Mouse (Mus musculus) hindbrain, postnatal 0 days (tissue): Measurements from ENCODE around the gene Mthfr. TPM values are rescaled to one million over a fixed set of nuclear protein-coding genes. Genes with fewer than 3 reads are reported as not detected.
A peak's percentile ranks its signal among the peaks of the same experiment; 100 is the strongest.
"Not testable (repeated sequence)": the region's sequence is repeated elsewhere in the genome, so short reads cannot be mapped to it uniquely, and the experiment has no call there.

Experiments used
- ATAC-seq: fragments of 200-750 bp; cut with Nextera tagmentation; 2 replicates; pipeline ENCODE4 v1.8.0; 2017; ENCODE audit warnings: mild to moderate bottlenecking, moderate TSS enrichment, moderate library complexity
- DNase-seq: peaks from one replicate; pipeline ENCODE4 v3.0.0-alpha.2; 2015; ENCODE audit warnings: low spot score
- H3K27ac ChIP-seq: fragments of 300-500 bp; sonication (generic); 2 replicates; pipeline ENCODE4 v1.5.1; 2014; ENCODE audit warnings: mild to moderate bottlenecking
- H3K27me3 ChIP-seq: fragments of 300-500 bp; sonication (generic); 2 replicates; pipeline ENCODE4 v1.6.1; 2014; ENCODE audit warnings: low read length, mixed read lengths; ENCODE audit not compliant: insufficient read depth
- H3K36me3 ChIP-seq: fragments of 300-500 bp; sonication (generic); 2 replicates; pipeline ENCODE4 v1.6.1; 2014; ENCODE audit warnings: low read length, mixed read lengths; ENCODE audit not compliant: insufficient read depth
- H3K4me1 ChIP-seq: fragments of 300-500 bp; sonication (generic); 2 replicates; pipeline ENCODE4 v1.6.1; 2014; ENCODE audit warnings: antibody characterized with exemption, low read length, mixed read lengths; ENCODE audit not compliant: insufficient read depth
- H3K4me2 ChIP-seq: fragments of 300-500 bp; sonication (generic); 2 replicates; pipeline ENCODE4 v1.6.1; 2014; ENCODE audit warnings: low read depth, mild to moderate bottlenecking, low read length, moderate library complexity, mixed read lengths
- H3K4me3 ChIP-seq: fragments of 300-500 bp; sonication (generic); 2 replicates; pipeline ENCODE4 v1.5.1; 2014; ENCODE audit warnings: low read length
- H3K9ac ChIP-seq: fragments of 300-500 bp; sonication (generic); replicated peaks from 2 replicates; pipeline ENCODE4 v1.6.1; 2014; ENCODE audit warnings: mild to moderate bottlenecking, low read length, moderate library complexity, mixed read lengths
- H3K9me3 ChIP-seq: fragments of 300-500 bp; sonication (generic); 2 replicates; pipeline ENCODE4 v1.6.1; 2016; ENCODE audit warnings: low read length, mixed read lengths
- CTCF ChIP-seq: IDR thresholded peaks from 2 replicates; pipeline ENCODE4 v1.5.1; 2016; ENCODE audit warnings: antibody characterized with exemption, control low read depth, low read depth
- WGBS: fragments of 180-500 bp; shearing (Covaris S2); extraction: QIAGEN DNeasy Blood & Tissue Kit; methylation state at CpG from one replicate; pipeline ENCODE4 v1.1.7; 2014; 5-methylcytosine and 5-hydroxymethylcytosine counted together
- polyA plus RNA-seq: library from polyadenylated mRNA; unstranded; fragments of >200 nt; fragmentation: Nextera tagmentation; extraction: Ambion mirVana; gene quantifications from 2 replicates; pipeline ENCODE4 v1.2.1, GENCODE M21; 2015
- total RNA-seq: library from RNA; depleted of rRNA; stranded (reverse); fragments of >200 nt; gene quantifications from 2 replicates; pipeline ENCODE4 v1.2.3, GENCODE M21; 2014

Mthfr gene
- total and polyA plus RNA-seq, 2 experiments from 2014 or later = 9.3 to 52.4 TPM

- WGBS = 17% methylated on average over 19 of the region's 19 CpGs
- Histone ChIP-seq H3K36me3 (peaks cover 10% of the 10 kb centered on the region; the same call in 1 of the 2 replicates), H3K27ac (peak overlapping the region; percentile 95), H3K4me2 (peak overlapping the region; percentile 93), H3K27me3 (no peaks in the 10 kb centered on the region), H3K4me3 (peak overlapping the region; percentile 94), H3K9me3 (no peaks in the 10 kb centered on the region), H3K9ac (peak overlapping the region; percentile 89), H3K4me1 (peaks cover 24% of the 10 kb centered on the region)
- peak; percentile 34; the same call in 1 of the 2 replicates for TF ChIP-seq CTCF
- ATAC-seq (no peak), DNase-seq (peak; percentile 30)
These were observed 564 bp downstream of the Mthfr start for GRCm38 (mm10) chr4:148039254-148040028.

GRCm38 (mm10) chr4:148040029-148040830 lies 1.4 kb downstream of the Mthfr start:
- no peaks in the 10 kb centered on the region for H3K9me3 ChIP-seq
- no peaks in the 10 kb centered on the region for H3K27me3 ChIP-seq
- peak overlapping the region; percentile 89 for H3K9ac ChIP-seq
- DNase-seq = no peak
- peak overlapping the region; percentile 94 for H3K4me3 ChIP-seq
- peaks cover 9% of the 10 kb centered on the region; the same call in 1 of the 2 replicates for H3K36me3 ChIP-seq
- 60% methylated on average over 15 of the region's 15 CpGs for WGBS
- peak overlapping the region; percentile 95 for H3K27ac ChIP-seq
- TF ChIP-seq CTCF = no peak
- no peak for ATAC-seq
- H3K4me2 ChIP-seq = peak overlapping the region; percentile 93
- peaks cover 24% of the 10 kb centered on the region for H3K4me1 ChIP-seq

GRCm38 (mm10) chr4:148040933-148041610 lies 2.2 kb downstream of the Mthfr start:
- no peaks in the 10 kb centered on the region for H3K9me3 ChIP-seq
- WGBS = 3% methylated on average over 19 of the region's 19 CpGs
- peaks cover 24% of the 10 kb centered on the region for H3K4me1 ChIP-seq
- peak overlapping the region; percentile 93 for H3K4me2 ChIP-seq
- no peaks in the 10 kb centered on the region for H3K27me3 ChIP-seq
- DNase-seq (peak; percentile 66), ATAC-seq (no peak)
- H3K27ac ChIP-seq = peak overlapping the region; percentile 62
- peak overlapping the region; percentile 34 for H3K4me3 ChIP-seq
- TF ChIP-seq CTCF = no peak
- peaks cover 9% of the 10 kb centered on the region; the same call in 1 of the 2 replicates for H3K36me3 ChIP-seq
- H3K9ac ChIP-seq = peak overlapping the region; percentile 25

- Histone ChIP-seq H3K9me3 (no peaks in the 10 kb centered on the region), H3K27ac (peak overlapping the region; percentile 62), H3K4me2 (peak overlapping the region; percentile 93), H3K9ac (peak overlapping the region; percentile 25; the same call in 1 of the 2 replicates), H3K36me3 (peaks cover 9% of the 10 kb centered on the region; the same call in 1 of the 2 replicates), H3K4me3 (peak overlapping the region; percentile 34), H3K27me3 (no peaks in the 10 kb centered on the region), H3K4me1 (peaks cover 24% of the 10 kb centered on the region)
- no peak for TF ChIP-seq CTCF
- DNase-seq (no peak), ATAC-seq (no peak)
- WGBS = 5% methylated on average over 16 of the region's 16 CpGs
These were observed 2.8 kb downstream of the Mthfr start for GRCm38 (mm10) chr4:148041611-148042191.

GRCm38 (mm10) chr4:148043327-148043726 lies 4.5 kb downstream of the Mthfr start:
- not testable (repeated sequence) for ATAC-seq, H3K9ac ChIP-seq, DNase-seq, H3K9me3 ChIP-seq, H3K4me3 ChIP-seq, H3K27me3 ChIP-seq, H3K4me2 ChIP-seq
- Histone ChIP-seq H3K4me1 (peaks cover 18% of the 10 kb centered on the region), H3K27ac (0 out of 2 replicates have a peak overlapping the region, but pooled peaks have one; percentile 15), H3K36me3 (peaks cover 17% of the 10 kb centered on the region; the same call in 1 of the 2 replicates)
- 56% methylated on average over 6 of the region's 8 CpGs for WGBS

- ATAC-seq (no peak), DNase-seq (no peak)
- no peak overlapping the region for H3K27ac ChIP-seq
- H3K9me3 ChIP-seq = no peaks in the 10 kb centered on the region
- peaks cover 19% of the 10 kb centered on the region; the same call in 1 of the 2 replicates for H3K36me3 ChIP-seq
- H3K4me2 ChIP-seq = no peak overlapping the region
- peaks cover 18% of the 10 kb centered on the region for H3K4me1 ChIP-seq
- H3K4me3 ChIP-seq = no peak overlapping the region
- no peaks in the 10 kb centered on the region for H3K27me3 ChIP-seq
- TF ChIP-seq CTCF = no peak
- 95% methylated on average over 2 of the region's 2 CpGs for WGBS
- no peak overlapping the region for H3K9ac ChIP-seq
These were observed 5.2 kb downstream of the Mthfr start for GRCm38 (mm10) chr4:148044113-148044512.
